Mouse (Mus musculus) stomach, postnatal 0 days (tissue): Measurements from ENCODE around the gene Rrp36.

Experiments
- CTCF ChIP-seq: IDR thresholded peaks from 2 replicates; pipeline ENCODE4 v1.5.1; 2016; ENCODE audit warnings: antibody characterized with exemption, low read depth, mild to moderate bottlenecking, moderate library complexity
- EP300 ChIP-seq: optimal IDR thresholded peaks from 2 replicates; pipeline ENCODE3; 2016; ENCODE audit warnings: antibody characterized with exemption

GRCm38 (mm10) chr17:46667712-46668111 lies 6.4 kb downstream of the Rrp36 start:
- TF ChIP-seq CTCF = no peak
- no peak for TF ChIP-seq EP300
